Mouse (Mus musculus): ENCODE results near the gene Sema6d.
"Not testable (repeated sequence)": the region's sequence is repeated elsewhere in the genome, so short reads cannot be mapped to it uniquely, and the experiment has no call there.

Gene Sema6d

DNA sequence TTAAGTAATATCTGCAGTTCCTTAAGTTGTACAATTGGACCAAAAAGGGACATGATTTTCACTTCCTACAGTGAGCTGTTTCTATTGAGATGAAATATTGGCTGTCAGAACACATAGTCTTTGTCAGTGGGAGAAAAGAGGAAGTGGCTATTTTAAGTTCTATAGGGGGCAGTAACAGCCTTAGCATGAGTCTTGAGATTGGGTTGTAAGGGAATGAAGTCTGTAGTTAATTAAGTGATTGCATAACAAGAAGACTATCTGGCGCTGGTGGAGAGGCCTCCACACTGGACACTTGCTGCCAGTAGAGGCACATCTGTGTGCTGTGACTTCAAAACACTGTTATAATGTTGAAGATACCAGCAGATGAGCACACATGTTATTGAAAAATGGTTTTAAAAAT, 209.1 kb downstream of the Sema6d start:
- DNase-seq, result no peak

DNA sequence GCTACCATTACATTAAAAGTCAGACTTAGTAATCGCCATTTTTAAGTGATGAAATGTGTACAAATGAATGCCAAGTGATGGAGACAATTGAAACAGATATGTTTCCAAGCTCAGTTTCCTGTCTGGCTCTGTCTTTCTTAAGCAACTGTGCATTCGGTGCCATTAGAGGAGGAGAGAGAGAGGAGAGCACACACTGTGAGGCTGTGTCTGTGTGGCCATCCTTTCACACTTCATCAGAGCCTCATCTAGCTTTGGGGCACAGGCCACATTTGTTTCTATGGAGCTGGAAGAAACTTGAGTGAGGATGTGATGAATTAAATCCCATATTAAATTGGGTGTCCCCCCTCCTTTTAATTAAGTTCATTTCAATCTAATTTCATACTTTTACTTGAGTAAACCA, 218.8 kb downstream of the Sema6d start:
- no peak for DNase-seq

DNA sequence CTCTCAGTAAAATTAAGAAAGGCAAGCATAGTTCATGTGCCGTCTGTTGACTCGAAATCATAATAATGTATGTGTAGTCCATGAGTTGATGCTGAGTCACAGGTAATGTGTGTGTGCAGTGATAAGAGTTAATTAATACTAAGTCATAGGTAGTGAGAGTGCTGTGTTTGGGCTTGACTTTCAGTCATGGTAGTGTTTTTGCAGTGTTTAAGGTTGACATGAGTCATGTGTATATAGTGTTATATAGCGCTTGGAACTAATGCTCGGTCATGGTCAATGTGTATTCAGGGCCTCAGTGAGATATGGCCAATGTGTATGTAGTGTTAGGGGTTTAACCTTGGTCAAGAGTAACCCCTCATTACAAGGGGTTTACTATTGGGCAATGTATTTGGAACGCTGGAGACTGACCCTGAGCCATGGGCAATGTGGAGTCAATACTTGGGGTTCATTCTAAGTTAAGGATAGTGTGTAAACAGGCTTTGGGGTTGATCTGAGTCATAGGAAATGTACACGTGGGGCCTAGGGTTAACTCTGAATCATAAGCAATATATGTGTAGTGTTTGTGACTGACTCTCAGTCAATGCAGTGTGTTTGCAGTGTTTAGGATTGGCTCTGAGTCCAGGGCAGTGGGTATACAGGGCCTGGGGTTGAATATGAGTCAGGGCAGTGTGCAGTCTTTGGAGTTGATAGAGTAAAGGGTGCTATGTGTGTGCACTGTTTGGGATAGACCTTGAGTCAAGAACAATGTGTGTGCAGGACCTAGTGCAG, 219.8 kb downstream of the Sema6d start:
- DNase-seq, result no peak

DNA sequence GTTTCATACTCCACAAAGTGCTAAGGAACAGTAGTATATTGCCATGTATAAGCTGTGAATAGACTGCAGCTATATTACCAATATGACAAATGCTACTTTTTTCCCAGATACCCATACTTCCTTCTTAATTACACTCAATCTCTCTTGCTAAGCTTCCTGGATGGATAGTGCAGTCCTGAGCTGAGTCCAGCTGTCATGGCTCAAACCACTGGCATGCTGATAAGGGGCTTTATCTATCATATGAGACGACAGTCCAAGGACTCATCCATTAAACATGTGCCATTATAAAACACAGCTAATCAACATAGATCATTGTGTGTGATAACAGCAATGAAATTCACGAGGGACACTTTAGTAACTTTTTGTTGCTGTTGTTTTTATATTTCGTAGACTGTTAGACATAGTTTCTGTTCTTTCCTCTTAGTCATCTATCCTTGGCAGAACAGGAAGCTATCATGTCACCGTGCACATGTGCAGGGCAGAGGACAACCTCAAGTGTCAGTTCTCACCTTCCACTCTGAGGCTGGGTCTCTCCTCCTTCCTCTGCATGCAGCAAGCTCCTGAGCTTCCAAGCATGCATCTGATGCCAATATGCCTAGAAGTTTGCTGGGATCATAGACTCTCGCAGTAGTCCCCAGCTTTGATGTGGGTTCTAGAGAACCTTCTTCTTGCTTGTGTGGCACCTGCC, 232.9 kb downstream of the Sema6d start:
- DNase-seq, result no peak

DNA sequence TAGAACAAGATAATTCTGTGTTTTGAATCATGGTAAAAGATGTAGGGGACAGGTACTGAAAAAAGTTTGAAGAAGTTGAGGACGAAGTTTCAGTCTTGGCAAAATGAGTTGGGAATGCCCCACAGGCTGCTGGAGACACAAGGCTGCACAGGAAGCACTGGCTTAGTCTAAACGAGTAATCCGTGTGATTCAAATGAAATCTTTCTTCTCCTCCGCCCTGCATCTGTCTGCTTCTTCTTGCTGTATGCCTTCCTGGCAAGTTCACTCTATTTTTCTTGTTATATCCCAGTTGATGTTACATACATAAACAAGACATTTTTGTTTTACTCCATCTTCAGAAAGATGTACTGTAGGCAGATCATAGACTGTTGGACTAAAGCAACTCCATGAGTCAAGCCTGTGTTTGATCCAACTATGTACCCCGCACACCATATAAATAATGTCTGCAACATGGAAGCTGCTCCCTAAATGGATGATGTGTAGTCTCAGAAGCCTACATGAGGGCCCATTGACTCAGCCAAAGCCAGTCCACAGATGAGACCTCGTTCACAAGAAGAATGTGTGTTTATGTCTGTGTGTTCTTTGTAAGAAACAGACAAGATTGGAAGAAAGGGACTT, 234.4 kb downstream of the Sema6d start:
- no peak for DNase-seq

DNA sequence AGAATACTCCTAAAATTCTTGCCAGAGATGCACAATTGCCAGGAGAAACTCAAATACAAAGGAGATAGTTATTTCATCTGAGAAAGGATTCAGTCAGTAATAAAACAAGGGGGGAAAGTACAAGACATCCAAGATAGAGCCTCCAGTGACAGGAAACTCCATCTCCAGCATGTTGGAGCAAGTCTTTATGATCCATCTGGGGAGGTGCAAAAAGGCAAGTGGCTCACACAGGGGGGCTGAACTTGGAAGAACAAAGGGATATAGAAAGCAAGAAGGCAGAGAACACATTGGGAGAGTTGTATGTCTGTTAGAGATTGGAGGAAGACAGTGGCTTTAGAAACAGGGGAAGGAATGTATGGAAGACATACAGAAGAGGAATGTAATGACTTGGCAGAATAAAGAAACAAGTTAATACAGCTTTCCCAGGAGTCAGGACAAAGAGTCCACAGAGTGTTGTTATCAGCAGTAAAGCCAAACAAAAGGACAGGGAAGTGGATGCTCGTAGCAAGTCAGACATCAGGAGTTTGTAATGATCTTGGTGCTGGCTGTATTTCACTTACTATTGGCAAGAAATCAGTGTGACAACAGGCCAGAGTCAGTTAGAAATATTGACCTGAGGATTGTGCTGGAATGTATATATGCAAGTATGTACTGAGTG, 239.8 kb downstream of the Sema6d start:
- DNase-seq, result no peak

DNA sequence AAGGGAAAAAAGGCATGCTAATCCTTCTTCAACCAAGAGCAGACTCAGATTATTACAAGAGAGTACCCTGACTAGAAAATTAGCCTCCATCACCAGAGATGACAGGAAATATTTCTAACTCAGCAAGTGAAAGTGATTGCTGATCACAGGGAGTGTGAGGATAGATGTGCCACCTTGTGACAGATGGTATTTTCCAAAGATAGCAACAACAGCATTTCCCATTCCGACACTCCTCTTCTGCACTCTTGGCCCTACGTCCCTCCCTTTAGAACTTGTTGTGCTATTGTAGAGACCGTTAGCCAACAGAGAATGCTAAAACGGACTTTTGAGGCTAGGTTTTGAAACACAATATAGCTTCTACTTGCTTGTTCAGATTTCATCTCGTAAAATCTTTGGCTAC, 243.1 kb downstream of the Sema6d start:
- DNase-seq, result no peak

DNA sequence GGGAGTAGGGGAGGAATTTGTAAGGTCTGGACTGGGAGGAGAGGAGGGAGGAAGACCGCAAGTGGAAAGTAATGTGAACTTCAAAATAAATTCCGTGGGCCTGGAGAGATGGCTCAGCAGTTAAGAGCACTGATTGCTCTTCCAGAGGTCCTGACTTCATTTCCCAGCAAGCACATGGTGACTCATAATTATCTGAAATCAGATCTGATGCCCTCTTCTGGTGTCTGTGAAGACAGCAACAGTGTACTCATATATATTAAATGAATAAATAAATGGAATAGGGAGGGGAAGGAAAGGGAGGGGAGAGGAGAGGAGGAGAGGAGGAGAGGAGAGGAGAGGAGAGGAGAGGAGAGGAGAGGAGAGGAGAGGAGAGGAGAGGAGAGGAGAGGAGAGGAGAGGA, 244.9 kb downstream of the Sema6d start:
- not testable (repeated sequence) for DNase-seq

DNA sequence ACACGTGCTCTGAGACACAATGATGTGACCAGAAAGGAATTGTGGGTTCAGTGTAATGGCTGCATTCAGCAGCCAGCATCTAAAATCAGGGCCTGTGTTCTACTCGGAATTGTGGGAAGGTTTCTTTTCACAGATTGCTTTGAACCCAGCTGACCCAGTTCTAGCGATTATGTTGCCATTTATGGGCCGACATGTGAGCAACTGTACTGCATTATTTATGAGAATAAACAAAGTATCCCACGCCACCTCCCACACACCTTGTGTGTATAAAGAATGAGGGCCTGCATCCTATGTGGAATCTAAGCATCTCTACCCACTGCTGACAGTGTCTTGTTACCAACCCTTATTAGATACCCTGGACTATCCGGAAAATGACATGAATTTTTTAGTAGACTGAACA, 248.5 kb downstream of the Sema6d start:
- no peak for DNase-seq

DNA sequence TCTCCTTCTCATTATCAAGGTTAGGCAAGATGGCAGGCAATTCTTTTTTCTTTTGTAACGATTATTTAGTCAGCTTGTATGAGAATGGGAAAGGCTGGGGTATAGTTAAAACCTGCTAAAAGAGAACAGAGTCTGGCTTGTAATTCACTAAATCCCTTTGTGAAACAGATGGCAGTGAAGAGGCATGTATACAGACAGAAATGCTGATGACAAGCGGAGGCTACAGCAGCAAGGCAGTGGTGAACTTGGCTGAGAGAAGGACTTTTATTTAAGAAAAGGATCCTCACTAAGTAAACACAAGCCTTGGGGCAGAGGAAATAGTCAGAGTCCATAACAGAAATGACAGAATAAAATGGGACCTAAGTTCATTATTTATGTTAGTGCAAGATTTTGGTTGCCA, 264.4 kb downstream of the Sema6d start:
- no peak for DNase-seq

DNA sequence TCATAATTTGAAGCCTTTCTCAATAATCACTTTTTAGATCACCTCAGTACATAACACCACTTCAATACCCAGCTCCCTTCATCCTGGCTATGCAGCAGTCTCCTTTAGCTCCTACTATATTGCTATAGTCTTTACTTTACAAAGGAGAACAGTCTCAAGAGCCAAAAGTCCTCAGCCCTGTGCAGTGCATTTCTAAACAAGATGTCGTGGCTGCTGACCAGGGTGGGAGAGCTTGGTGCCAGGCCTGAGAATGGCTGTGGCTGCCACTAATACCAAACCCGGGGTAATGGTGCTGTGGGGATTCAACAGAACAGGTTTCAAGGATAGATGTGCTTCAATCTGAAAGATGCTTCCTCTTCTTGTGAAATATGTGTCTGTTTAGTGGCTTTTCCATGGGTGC, 264.9 kb downstream of the Sema6d start:
- no peak for DNase-seq

DNA sequence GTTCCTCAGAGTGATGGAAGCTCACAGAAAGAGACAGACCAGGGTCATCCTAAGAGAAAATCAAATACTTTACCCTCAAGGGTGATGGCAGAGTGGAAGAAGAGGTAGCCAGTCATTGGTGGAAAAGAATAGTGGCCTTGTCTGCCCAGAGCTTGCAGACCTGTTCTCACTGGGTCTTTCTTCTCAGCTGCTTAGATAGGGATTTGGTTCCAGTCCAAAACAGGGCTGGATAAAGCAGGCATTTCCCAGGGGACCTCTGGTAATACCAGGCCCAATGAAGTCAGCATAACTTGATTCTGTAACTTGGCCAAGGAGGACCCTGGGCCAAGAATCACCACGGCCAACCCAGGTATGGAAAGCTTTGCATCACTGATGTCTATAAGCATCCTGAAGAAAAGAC, 279.5 kb downstream of the Sema6d start:
- no peak for DNase-seq

DNA sequence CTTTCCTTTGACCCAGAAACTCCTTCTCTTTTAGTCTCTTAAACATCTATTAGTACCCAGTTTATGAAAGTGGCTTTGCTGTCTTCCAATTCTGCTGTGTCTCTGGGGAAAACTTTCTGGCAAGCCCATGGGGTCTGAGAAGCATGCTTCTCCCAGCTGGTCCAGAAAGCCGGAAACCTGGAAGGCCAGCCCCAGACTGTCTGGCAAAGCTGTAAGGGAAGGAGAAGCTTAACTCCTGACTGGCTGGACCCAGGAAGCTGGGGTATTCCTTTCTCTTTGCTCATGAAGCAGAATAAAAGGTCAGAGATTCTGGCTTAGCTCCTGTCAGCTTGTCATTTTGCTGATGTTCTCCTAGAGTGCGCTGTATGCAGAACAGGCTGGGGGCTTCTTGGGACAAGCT, 280.2 kb downstream of the Sema6d start:
- no peak for DNase-seq

DNA sequence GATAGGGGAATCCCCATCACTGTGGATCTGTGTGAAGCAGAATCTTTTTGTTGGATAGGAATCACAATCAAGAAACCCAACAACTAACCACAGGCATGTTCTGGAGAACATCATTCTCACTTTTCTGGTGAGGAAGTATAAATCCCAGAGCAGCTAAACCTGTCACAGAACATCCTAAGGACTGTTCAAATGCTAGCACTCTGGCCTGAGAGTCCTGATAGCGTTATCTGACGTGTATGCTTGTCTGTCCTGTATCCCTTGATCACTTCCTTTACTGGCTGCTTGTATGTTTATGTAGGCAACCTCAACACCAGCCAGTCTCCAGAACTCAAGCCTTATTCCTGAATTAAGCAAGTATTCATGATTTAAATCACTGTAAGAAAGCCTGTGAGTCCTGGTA, 281.6 kb downstream of the Sema6d start:
- no peak for DNase-seq

DNA sequence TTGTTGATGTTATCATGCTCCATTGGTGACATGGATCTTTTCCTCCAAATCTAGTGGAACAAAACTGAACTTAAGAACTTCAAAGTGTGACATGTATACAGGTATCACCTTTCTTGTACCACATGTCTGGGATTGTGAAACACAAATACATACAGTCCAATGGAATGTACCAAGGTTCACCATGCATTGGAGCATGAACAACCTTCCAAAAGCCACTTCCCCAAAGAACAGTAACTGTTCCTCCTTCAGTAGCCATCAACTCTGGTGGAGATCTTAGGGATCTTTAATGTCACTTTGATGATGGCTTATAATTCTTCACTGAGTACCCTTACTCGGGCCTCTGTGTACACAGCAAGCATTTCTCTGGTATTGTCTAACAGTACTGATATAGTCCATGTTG, 295.3 kb downstream of the Sema6d start:
- no peak for DNase-seq

DNA sequence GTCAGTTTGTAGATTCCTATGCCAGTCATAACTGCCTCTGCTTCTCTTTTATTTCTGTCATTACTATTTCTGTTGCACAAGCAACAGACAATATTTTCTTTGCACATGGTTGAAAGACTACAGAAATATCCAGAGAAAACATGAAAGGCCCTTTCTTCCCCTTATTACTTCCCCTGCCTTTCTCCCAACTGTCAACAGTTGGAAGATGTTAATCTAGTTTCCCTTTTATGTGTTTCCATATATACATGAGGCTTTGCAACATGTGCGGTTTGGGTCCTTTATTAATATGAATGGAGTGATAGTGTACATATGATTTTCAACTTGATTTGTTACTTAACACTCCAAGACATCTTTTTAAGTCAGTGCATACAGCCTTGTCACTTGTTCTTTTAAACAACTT, 296.0 kb downstream of the Sema6d start:
- DNase-seq, result no peak

DNA sequence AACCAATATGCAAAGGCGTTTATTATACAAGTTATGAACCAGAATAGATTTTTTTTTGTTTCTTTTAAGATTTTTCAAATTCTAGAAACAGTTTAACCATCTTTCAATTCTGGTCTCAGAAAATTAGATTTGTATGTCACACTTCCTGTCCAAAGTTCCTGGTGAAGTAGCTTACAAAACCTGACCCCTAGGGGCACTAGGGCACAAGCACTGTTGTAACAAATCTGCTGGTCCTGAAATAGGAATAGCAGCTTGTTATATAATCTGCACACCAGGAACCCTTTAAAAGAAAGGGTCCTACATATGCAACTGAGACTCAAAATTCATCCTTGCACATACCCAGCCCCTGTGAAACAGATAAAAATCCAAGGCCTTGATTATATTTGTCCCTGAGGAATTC, 298.5 kb downstream of the Sema6d start:
- DNase-seq, result no peak

DNA sequence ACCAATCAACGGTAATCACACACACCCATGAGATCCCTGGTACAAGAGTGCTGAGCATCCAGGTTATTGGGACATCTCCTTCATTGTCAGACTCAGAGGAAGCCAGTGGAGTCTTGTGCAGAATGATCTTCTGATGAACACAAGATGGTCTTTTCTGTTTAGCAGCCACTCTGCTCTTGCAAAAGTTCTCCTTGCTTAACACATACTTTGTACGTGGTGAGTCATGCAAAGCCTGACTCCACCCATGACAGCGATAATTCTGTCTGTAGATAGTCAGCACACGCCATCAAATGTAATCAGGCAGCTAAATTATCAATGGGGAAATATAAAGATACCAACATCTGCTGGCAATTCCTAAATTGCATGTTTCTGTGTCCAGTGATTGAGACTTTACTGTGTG, 307.0 kb downstream of the Sema6d start:
- no peak for DNase-seq

DNA sequence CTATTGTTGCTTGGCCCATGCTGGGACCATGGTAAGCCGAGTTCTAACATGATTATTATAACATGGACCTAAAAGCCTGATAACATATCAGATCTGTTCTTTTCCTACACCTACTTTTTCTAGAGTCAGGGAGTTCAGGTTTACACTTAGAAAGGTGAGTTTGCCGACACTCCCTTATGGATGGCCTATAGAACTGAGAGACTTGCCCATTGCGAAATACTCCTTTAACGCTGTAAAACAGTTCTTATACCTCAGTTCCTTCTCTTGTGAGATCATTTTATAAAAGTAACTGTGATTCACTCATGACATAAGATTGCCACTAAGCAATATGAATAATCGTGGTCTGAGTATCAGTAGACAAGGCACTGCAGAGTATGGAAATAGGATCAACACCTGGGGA, 307.5 kb downstream of the Sema6d start:
- no peak for DNase-seq

DNA sequence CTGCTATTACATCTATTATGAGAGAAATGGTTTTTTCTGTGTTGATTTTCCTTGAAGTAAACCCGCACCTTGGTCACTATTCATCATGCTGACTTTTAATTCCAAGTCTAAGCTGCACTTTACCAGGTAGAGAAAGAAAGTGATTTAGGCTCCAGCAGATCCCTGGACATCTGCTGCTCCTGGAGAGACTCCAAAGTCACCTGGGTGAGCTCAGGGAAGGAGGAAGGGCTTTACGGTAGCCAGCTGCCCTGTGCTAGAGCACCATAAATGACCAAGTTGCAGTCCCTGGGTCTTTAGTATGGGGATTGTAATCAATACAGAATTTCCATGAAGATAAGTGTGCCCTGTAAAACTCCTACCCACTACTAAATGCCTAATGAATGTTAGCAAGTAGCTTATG, 309.8 kb downstream of the Sema6d start:
- DNase-seq, result no peak

DNA sequence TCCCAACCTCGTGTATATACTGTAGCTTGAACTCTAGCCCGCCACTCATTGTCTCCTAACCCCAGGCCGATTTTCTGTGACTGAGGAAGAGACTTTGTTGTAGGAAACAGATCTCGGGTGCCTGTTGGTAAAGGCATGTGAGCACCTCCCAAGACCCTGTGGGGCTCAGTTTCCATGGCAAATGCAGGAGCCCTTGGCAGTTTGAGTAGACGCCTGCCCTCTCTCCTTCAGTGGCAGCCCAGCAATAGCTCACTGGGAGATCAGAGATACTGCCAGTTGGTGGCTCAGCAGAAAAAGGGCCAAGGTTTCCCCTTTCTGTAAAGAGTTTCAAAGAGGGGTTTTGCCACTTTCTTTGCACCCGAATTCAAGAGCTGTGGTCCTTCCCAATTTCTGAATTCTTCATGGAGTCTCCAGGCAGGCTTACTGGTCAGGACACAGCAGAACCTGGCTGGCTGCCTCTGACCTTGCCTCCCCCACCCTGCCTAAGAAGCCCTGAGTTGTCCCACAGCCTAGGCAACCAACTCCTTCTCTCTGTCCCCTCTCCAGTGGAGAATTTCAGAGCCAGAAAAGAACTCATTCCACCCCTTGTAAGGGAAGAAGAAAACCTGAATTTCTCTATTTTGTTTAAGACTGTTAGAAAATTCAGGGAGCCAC, 312.1 kb downstream of the Sema6d start:
- DNase-seq, result no peak

DNA sequence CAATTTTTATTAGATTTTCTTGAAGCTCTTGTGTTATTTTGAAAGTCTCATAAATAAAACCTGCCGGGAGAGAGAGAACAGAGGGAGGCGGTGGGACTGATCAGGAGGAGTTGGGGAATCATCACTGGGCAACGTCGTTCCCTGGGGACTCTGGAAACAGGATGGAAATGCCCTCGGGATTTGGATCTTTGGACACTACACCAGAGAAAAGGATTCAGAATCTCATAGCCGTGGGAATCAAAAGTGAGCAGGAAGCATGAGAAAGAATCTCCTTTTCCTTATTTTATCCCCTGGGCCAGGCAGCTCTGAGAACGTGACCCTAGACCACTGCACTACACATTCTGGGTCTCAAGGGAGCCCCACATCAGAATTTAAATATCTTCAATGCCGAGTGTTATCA, 313.8 kb downstream of the Sema6d start:
- DNase-seq, result no peak

DNA sequence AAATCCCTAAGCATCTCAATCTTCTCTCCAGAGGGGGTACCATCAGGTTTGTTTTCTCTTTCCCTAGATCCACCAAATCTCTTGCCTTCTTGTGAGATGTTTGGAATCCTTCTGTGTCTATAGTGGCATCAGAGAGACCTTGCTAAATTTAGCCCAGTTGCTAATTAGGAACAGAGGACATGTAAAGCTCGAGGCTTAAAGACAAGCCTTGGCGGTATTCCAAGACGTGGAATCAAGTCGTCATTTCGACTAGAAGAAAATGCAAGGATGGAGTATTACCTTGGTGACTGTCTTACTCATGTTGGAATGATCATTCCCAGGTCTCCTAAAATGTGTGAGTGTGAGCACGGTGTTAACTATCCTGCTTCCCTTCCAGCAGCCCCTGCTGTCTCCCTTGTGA, 314.2 kb downstream of the Sema6d start:
- DNase-seq, result no peak

All from right cerebral cortex, postnatal 25 days (tissue).